Mouse (Mus musculus) ES-E14 (cell line): ENCODE measurements at regions not wholly inside any gene's neighbourhood (a gene's known extent, or its start where the extent isn't known, plus 50 kb on each side); places are given as distances from the start of the nearest gene placed in this dataset.

Experiments
- DNase-seq: peaks from one replicate; pipeline ENCODE4 v3.0.0-alpha.2; 2013; ENCODE audit warnings: low read depth, low spot score
- H3K27ac ChIP-seq: 2 replicates; pipeline ENCODE4 v1.5.1; 2012; ENCODE audit warnings: low read depth, mild to moderate bottlenecking, low read length, moderate library complexity, mixed read lengths; ENCODE audit not compliant: poor library complexity, insufficient read depth, severe bottlenecking
- H3K36me3 ChIP-seq: 2 replicates; pipeline ENCODE4 v1.6.1; 2012; ENCODE audit warnings: mild to moderate bottlenecking, low read length, moderate library complexity, mixed read lengths; ENCODE audit not compliant: control insufficient read depth, poor library complexity, insufficient read depth, severe bottlenecking
- H3K4me1 ChIP-seq, 2 experiments: fragments of 150-350 bp in 1 of 2; sonication (generic) in 1 of 2; 2 replicates each; pipeline ENCODE4 v1.6.1; 2012; ENCODE audit warnings: low read length in 2 of 2, mild to moderate bottlenecking in 1 of 2, mixed read lengths in 1 of 2; ENCODE audit not compliant: control insufficient read depth in 2 of 2, insufficient read depth in 2 of 2, poor library complexity in 1 of 2
- H3K4me3 ChIP-seq, 2 experiments: fragments of 150-350 bp in 1 of 2; sonication (generic) in 1 of 2; 2 replicates each; pipeline ENCODE4 v1.5.1; 2012; ENCODE audit warnings: low read length in 2 of 2, low read depth in 1 of 2, mild to moderate bottlenecking in 1 of 2, mixed read lengths in 1 of 2; ENCODE audit not compliant: insufficient read depth in 1 of 2, poor library complexity in 1 of 2, severe bottlenecking in 1 of 2
- H3K9ac ChIP-seq: 2 replicates; pipeline ENCODE4 v1.6.1; 2012; ENCODE audit warnings: low read depth, mild to moderate bottlenecking, low read length, mixed read lengths; ENCODE audit not compliant: poor library complexity, insufficient read depth, severe bottlenecking
- H3K9me3 ChIP-seq: fragments of 150-350 bp; sonication (generic); 2 replicates; pipeline ENCODE4 v1.6.1; 2012; ENCODE audit warnings: low read depth, mild to moderate bottlenecking, low read length; ENCODE audit not compliant: control insufficient read depth, insufficient read depth
- CHD2 ChIP-seq: IDR thresholded peaks from 2 replicates; pipeline ENCODE4 v1.6.1; 2014; ENCODE audit warnings: mild to moderate bottlenecking, low read depth, low read length, inconsistent platforms
- HCFC1 ChIP-seq: IDR thresholded peaks from 2 replicates; pipeline ENCODE4 v1.6.1; 2012; ENCODE audit warnings: low read length, inconsistent platforms, borderline replicate concordance; ENCODE audit not compliant: insufficient read depth
- MAFK ChIP-seq: IDR thresholded peaks from 2 replicates; pipeline ENCODE4 v1.6.1; 2014; ENCODE audit warnings: mild to moderate bottlenecking, low read depth, low read length, inconsistent platforms; ENCODE audit not compliant: insufficient read depth
- ZC3H11A ChIP-seq: IDR thresholded peaks from 2 replicates; pipeline ENCODE4 v1.6.1; 2012; ENCODE audit warnings: low read depth, mild to moderate bottlenecking, inconsistent platforms, low read length, borderline replicate concordance
- ZNF384 ChIP-seq: IDR thresholded peaks from 2 replicates; pipeline ENCODE4 v1.6.1; 2012; ENCODE audit warnings: low read depth, low read length, inconsistent platforms
- in situ Hi-C, 2 experiments: fragments of 600-800 bp; cut with MboI; formaldehyde crosslinking; loops; one replicate each; pipeline ENCODE4 v1.15.1; 2025; ENCODE audit warnings: low sequenced_read_pairs in 2 of 2, inconsistent platforms in 1 of 2; ENCODE audit not compliant: unreplicated experiment in 2 of 2

- no peak overlapping the region for H3K9ac ChIP-seq
- no peak for DNase-seq
- H3K9me3 ChIP-seq: no peaks in the 10 kb centered on the region
- H3K36me3 ChIP-seq: no peaks in the 10 kb centered on the region
- no peak overlapping the region for H3K4me3 ChIP-seq
- H3K4me1 ChIP-seq: 0 out of 4 replicates have a peak, but pooled peaks cover 0 to 4% of the 10 kb centered on the region in 2 experiments
- in situ Hi-C loops: no loop called here
- no peak overlapping the region for H3K27ac ChIP-seq
- no peak for TF ChIP-seq CHD2
- TF ChIP-seq ZNF384: no peak
- TF ChIP-seq HCFC1: no peak
- TF ChIP-seq ZC3H11A: no peak
- TF ChIP-seq MAFK: no peak
Observed at GRCm38 (mm10) chr13:44347662-44348061, 381.6 kb upstream of the Jarid2 start.

- Histone ChIP-seq H3K36me3 (no peaks in the 10 kb centered on the region), H3K4me1 (peaks cover 4 to 5% of the 10 kb centered on the region in 2 experiments; a peak in 2 of 4 replicates), H3K9ac (no peak overlapping the region), H3K27ac (no peak overlapping the region), H3K4me3 (no peak overlapping the region), H3K9me3 (no peaks in the 10 kb centered on the region)
- no peak for DNase-seq
- no peak for TF ChIP-seq CHD2
- no peak for TF ChIP-seq MAFK
- no peak for TF ChIP-seq ZC3H11A
- no peak for TF ChIP-seq HCFC1
- no peak for TF ChIP-seq ZNF384
- in situ Hi-C loops: no loop called here
Observed at GRCm38 (mm10) chr13:44353899-44354298, 375.4 kb upstream of the Jarid2 start.

- in situ Hi-C loops: no loop called here
- H3K27ac ChIP-seq: no peak overlapping the region
Observed at GRCm38 (mm10) chr13:44355771-44356221, 373.5 kb upstream of the Jarid2 start.

GRCm38 (mm10) chr13:44356981-44357380 lies 372.3 kb upstream of the Jarid2 start:
- in situ Hi-C loops: no loop called here
- no peak overlapping the region for H3K4me3 ChIP-seq
- TF ChIP-seq CHD2: no peak
- DNase-seq: no peak
- H3K9ac ChIP-seq: no peak overlapping the region
- no peaks in the 10 kb centered on the region for H3K36me3 ChIP-seq
- H3K9me3 ChIP-seq: no peaks in the 10 kb centered on the region
- H3K27ac ChIP-seq: no peak overlapping the region
- peaks cover 6 to 7% of the 10 kb centered on the region in 2 experiments; a peak in 2 of 4 replicates for H3K4me1 ChIP-seq

More at GRCm38 (mm10) chr13:44355771-44356221, 373.5 kb upstream of the Jarid2 start:
- Histone ChIP-seq H3K9me3 (no peaks in the 10 kb centered on the region), H3K36me3 (no peaks in the 10 kb centered on the region), H3K4me1 (peaks cover 4 to 7% of the 10 kb centered on the region in 2 experiments; a peak in 2 of 4 replicates), H3K4me3 (no peak overlapping the region), H3K9ac (no peak overlapping the region)
- no peak for DNase-seq
- TF ChIP-seq CHD2 (no peak), ZC3H11A (no peak), HCFC1 (no peak), ZNF384 (no peak), MAFK (no peak)

- Histone ChIP-seq H3K9me3 (no peaks in the 10 kb centered on the region), H3K9ac (no peak overlapping the region), H3K36me3 (no peaks in the 10 kb centered on the region), H3K4me1 (peaks cover 12 to 13% of the 10 kb centered on the region in 2 experiments; a peak in 3 of 4 replicates), H3K27ac (no peak overlapping the region), H3K4me3 (no peak overlapping the region)
- in situ Hi-C loops: no loop called here
- no peak for DNase-seq
- TF ChIP-seq CHD2 (no peak), MAFK (no peak), ZC3H11A (no peak), HCFC1 (no peak), ZNF384 (no peak)
Observed at GRCm38 (mm10) chr13:44359344-44359743, 369.9 kb upstream of the Jarid2 start.
